Mouse (Mus musculus) forebrain, embryonic 16.5 days (tissue): ENCODE results near the gene Ppp2r2c. TPM values are rescaled to one million over a fixed set of nuclear protein-coding genes. Genes with fewer than 3 reads are reported as not detected.
A peak's percentile ranks its signal among the peaks of the same experiment; 100 is the strongest.

Experiments used
- ATAC-seq: fragments of 200-750 bp; cut with Nextera tagmentation; 2 replicates; pipeline ENCODE4 v1.8.0; 2017; ENCODE audit warnings: mild to moderate bottlenecking, moderate library complexity
- H3K27ac ChIP-seq: fragments of 300-500 bp; sonication (generic); 2 replicates; pipeline ENCODE4 v1.5.1; 2014; ENCODE audit warnings: low read length, control low read depth
- H3K27me3 ChIP-seq: fragments of 300-500 bp; sonication (generic); replicated peaks from 2 replicates; pipeline ENCODE4 v1.6.1; 2014; ENCODE audit warnings: low read length; ENCODE audit not compliant: control insufficient read depth, insufficient read depth
- H3K36me3 ChIP-seq: fragments of 300-500 bp; sonication (generic); 2 replicates; pipeline ENCODE4 v1.6.1; 2014; ENCODE audit not compliant: control insufficient read depth, insufficient read depth
- H3K4me1 ChIP-seq: fragments of 300-500 bp; sonication (generic); replicated peaks from 2 replicates; pipeline ENCODE4 v1.6.1; 2014; ENCODE audit warnings: low read length; ENCODE audit not compliant: control insufficient read depth, insufficient read depth
- H3K4me2 ChIP-seq: fragments of 300-500 bp; sonication (generic); 2 replicates; pipeline ENCODE4 v1.6.1; 2014; ENCODE audit warnings: mild to moderate bottlenecking, low read length, control low read depth
- H3K4me3 ChIP-seq: fragments of 300-500 bp; sonication (generic); replicated peaks from 2 replicates; pipeline ENCODE4 v1.5.1; 2014; ENCODE audit warnings: mild to moderate bottlenecking, low read length, control low read depth
- H3K9ac ChIP-seq: fragments of 300-500 bp; sonication (generic); replicated peaks from 2 replicates; pipeline ENCODE4 v1.6.1; 2014; ENCODE audit warnings: low read depth, low read length, control low read depth
- H3K9me3 ChIP-seq: fragments of 300-500 bp; sonication (generic); 2 replicates; pipeline ENCODE4 v1.6.1; 2016; ENCODE audit warnings: low read length; ENCODE audit not compliant: control insufficient read depth
- WGBS: fragments of 180-500 bp; shearing (Covaris S2); extraction: QIAGEN DNeasy Blood & Tissue Kit; methylation state at CpG from one replicate; pipeline ENCODE4 v1.1.7; 2014; 5-methylcytosine and 5-hydroxymethylcytosine counted together
- polyA plus RNA-seq: library from polyadenylated mRNA; unstranded; fragments of >200 nt; fragmentation: Nextera tagmentation; extraction: Ambion mirVana; gene quantifications from 2 replicates; pipeline ENCODE4 v1.2.1, GENCODE M21; 2015

The Ppp2r2c gene
- polyA plus RNA-seq, 1 experiment from 2014 or later, result 38.3 TPM

DNA sequence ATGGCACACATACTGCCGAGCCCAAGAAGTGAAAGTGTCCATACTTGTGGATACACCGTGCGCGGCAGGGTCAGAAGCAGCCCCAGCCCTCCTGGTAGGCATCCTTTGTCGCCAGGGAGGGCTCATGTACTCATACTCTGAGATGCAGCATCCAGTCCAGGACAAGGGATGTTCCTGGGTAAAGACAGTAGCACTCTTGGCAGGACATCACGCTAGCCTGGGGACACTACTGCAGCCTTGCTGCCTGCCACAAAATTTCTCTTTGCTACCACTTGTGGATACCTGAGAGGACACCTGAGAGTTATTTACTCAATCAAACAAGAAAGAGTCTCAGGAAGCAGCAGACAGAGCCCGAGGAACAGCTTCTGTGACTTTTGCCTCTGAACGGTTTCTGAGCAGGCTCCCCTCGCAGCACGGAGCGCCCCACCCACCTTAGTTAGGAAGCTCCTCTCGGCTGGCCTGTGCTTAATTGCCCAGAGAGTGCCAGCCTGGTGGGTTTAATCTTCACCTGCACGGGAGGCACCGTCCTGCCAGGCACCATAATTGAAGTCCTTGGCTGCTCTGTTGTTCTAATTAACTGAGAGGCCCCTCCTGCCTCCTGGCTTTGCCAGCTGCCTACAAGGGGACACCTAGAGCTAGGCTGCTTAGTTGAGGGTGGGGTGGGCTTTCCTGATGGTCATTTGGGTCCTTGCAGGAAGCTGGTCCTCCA, 44.4 kb downstream of the Ppp2r2c start:
- Histone ChIP-seq H3K27me3 (no peaks in the 10 kb centered on the region), H3K36me3 (no peaks in the 10 kb centered on the region), H3K9me3 (no peaks in the 10 kb centered on the region), H3K4me2 (no peak overlapping the region), H3K4me3 (no peak overlapping the region), H3K9ac (no peak overlapping the region), H3K4me1 (peaks cover 3% of the 10 kb centered on the region), H3K27ac (no peak overlapping the region)
- ATAC-seq, result no peak
- 52% methylated on average over 14 of the region's 14 CpGs for WGBS

DNA sequence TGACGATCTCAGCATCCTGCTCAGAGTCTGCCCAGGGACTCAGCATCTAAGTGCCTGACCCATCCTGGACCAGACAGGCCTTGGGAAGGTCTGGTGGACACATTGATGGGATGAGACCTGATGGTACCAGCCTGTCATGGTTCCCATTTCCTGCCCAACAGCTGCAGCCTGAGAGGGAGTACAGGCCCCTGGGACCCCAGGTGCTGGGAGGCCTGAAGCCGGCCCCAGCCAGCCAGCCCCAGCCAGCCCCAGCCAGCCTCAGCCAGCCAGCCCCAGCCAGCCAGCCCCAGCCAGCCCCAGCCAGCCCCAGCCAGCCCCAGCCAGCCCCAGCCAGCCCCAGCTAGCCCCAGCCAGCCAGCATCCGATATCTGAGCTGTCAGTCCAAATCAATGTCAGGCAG, 46.9 kb downstream of the Ppp2r2c start:
- no peaks in the 10 kb centered on the region for H3K9me3 ChIP-seq
- ATAC-seq, result no peak
- H3K36me3 ChIP-seq, result no peaks in the 10 kb centered on the region
- no peak overlapping the region for H3K27ac ChIP-seq
- no peak overlapping the region for H3K9ac ChIP-seq
- 68% methylated on average over 3 of the region's 3 CpGs for WGBS
- H3K4me1 ChIP-seq, result peaks cover 3% of the 10 kb centered on the region
- no peaks in the 10 kb centered on the region for H3K27me3 ChIP-seq
- no peak overlapping the region for H3K4me2 ChIP-seq
- no peak overlapping the region for H3K4me3 ChIP-seq

DNA sequence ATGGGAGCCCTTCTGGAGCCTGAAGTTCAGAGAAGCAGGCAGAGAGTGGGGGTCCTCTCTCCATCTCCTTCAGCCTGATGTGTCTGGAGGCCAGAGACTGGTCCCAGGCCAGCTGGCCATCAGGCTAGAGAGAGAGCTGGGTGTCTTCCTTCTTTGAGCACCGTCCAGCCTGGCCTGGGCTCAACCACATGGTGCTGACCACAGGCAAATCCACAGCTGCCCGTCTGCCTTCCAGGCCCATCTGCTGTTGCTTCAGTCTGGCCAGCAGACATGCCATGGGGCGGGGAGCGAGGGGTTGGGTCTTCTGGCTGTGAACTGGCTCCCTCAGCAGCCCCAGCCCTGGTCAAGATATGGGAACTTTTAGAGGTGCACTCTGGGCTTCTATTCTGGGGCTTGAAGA, 48.3 kb downstream of the Ppp2r2c start:
- no peaks in the 10 kb centered on the region for H3K36me3 ChIP-seq
- 89% methylated on average over 4 of the region's 4 CpGs for WGBS
- H3K4me3 ChIP-seq, result no peak overlapping the region
- no peak overlapping the region for H3K9ac ChIP-seq
- no peaks in the 10 kb centered on the region for H3K4me1 ChIP-seq
- no peak for ATAC-seq
- H3K27ac ChIP-seq, result no peak overlapping the region
- H3K4me2 ChIP-seq, result no peak overlapping the region
- H3K27me3 ChIP-seq, result no peaks in the 10 kb centered on the region
- no peaks in the 10 kb centered on the region for H3K9me3 ChIP-seq

DNA sequence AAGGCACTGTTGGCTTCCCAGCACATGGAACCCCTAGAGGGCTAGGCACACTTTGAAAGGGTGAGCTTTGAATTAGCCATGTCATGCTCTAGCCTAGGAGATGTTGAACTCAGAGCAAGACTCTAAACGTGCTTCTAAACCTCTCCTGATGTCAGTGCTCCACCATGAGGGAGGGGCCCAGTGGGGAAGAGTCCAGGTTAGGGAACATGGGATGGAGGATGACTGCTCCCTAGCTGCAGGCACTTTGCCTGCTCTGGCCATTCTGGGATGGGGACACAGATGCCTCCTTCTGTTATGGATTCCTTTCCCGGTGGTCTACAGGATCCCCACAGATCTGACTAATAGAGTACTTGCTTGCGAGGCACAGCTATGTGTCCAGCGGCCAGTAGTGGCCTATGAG, 48.9 kb downstream of the Ppp2r2c start:
- H3K36me3 ChIP-seq, result no peaks in the 10 kb centered on the region
- WGBS, result 78% methylated on average over 4 of the region's 4 CpGs
- no peaks in the 10 kb centered on the region for H3K4me1 ChIP-seq
- no peak overlapping the region for H3K9ac ChIP-seq
- no peak overlapping the region for H3K4me2 ChIP-seq
- H3K4me3 ChIP-seq, result no peak overlapping the region
- no peaks in the 10 kb centered on the region for H3K27me3 ChIP-seq
- H3K9me3 ChIP-seq, result no peaks in the 10 kb centered on the region
- H3K27ac ChIP-seq, result no peak overlapping the region
- no peak for ATAC-seq

DNA sequence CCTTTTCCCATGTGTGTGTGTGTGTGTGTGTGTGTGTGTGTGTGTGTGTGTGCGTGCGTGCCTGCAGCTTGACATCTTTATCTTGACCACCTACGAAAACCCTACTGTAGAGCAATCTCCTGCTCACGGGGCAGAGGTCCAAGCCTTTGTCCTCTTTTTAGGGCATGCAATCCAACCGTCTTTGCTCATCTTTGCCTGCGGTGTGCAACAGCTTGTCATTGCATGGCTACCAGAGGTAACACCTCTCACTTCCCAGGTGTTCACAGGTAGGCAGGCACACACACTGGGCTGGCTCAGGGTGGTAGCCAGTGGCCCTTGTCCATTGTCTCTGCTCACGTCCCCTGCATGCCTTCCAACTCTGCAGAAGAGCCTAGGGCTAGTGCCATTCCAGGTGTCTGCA, 49.7 kb downstream of the Ppp2r2c start:
- Histone ChIP-seq H3K27me3 (no peaks in the 10 kb centered on the region), H3K4me1 (no peaks in the 10 kb centered on the region), H3K27ac (no peak overlapping the region), H3K36me3 (no peaks in the 10 kb centered on the region), H3K4me3 (no peak overlapping the region), H3K4me2 (no peak overlapping the region), H3K9ac (no peak overlapping the region), H3K9me3 (no peaks in the 10 kb centered on the region)
- WGBS, result 79% methylated on average over 7 of the region's 7 CpGs
- ATAC-seq, result no peak

DNA sequence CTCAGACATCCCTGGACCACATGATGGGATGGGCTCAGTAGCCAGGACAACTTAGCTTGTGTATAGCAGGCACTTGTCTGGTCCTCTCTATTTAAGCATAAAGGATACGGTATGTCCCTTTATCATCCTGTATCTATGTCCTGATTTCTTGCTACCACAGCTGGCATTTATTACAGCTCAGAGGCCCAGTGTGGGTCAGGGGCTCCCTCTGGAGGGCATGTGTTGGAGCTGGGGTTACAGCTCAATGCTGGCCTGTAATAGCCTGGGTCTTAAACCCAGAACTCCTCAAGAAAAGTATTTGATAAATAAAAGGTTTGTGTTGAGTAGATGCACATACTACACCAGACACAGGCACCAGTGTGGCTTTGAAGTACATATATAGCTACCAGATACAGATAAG, 51.8 kb downstream of the Ppp2r2c start:
- Histone ChIP-seq H3K27ac (no peak overlapping the region), H3K4me3 (no peak overlapping the region), H3K9ac (no peak overlapping the region), H3K4me2 (no peak overlapping the region), H3K9me3 (no peaks in the 10 kb centered on the region), H3K36me3 (no peaks in the 10 kb centered on the region), H3K27me3 (no peaks in the 10 kb centered on the region), H3K4me1 (peaks cover 9% of the 10 kb centered on the region; the same call in 1 of the 2 replicates)
- WGBS, result 50% methylated on average over 1 of the region's 1 CpGs
- ATAC-seq, result no peak

DNA sequence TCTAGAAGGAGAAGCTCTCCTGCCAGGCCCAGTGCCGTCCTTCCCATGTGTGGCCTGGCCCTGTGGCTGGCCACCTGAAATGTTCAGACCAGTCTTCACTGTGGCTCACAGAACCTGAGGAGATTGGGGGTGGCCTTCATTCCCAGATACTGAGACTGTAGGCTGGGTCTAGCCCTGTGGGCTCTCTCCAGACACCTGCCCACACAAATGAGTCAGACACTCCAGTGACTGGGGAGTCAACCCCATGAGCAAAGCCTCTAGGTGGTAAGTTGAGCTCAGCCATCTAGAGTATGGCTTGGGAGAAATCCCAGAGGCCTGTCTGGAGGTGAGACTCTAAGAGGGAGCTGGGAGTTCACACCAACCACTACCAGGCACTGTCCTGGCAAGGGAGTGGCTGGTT, 53.6 kb downstream of the Ppp2r2c start:
- WGBS, result 85% methylated on average over 1 of the region's 1 CpGs
- H3K27me3 ChIP-seq, result no peaks in the 10 kb centered on the region
- no peaks in the 10 kb centered on the region for H3K36me3 ChIP-seq
- no peak overlapping the region for H3K27ac ChIP-seq
- H3K9me3 ChIP-seq, result no peaks in the 10 kb centered on the region
- ATAC-seq, result no peak
- H3K4me1 ChIP-seq, result peaks cover 9% of the 10 kb centered on the region; the same call in 1 of the 2 replicates
- no peak overlapping the region for H3K4me2 ChIP-seq
- H3K4me3 ChIP-seq, result no peak overlapping the region
- H3K9ac ChIP-seq, result no peak overlapping the region

DNA sequence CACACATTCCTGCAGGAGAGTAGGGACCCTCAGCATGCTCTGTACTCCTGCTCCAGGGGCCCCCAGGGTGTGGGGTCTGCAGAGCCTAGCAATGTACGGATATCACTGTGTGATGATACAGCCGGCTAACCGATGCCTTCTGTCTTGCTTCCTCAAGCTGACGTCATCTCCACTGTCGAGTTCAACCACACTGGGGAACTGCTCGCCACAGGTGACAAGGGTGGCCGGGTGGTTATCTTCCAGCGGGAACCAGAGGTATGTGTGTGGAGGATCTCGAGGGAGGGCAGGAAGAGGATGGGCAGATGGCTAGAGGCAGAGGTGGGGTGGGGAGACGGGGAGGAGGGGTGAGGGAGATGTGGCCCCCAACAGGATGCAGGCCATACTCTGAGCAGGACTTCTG, 54.5 kb downstream of the Ppp2r2c start:
- no peak for ATAC-seq
- Histone ChIP-seq H3K36me3 (no peaks in the 10 kb centered on the region; the same call in 1 of the 2 replicates), H3K4me3 (no peak overlapping the region), H3K4me1 (peaks cover 9% of the 10 kb centered on the region; the same call in 1 of the 2 replicates), H3K9me3 (no peaks in the 10 kb centered on the region), H3K9ac (no peak overlapping the region), H3K27ac (no peak overlapping the region), H3K27me3 (no peaks in the 10 kb centered on the region), H3K4me2 (no peak overlapping the region)
- 79% methylated on average over 10 of the region's 10 CpGs for WGBS

DNA sequence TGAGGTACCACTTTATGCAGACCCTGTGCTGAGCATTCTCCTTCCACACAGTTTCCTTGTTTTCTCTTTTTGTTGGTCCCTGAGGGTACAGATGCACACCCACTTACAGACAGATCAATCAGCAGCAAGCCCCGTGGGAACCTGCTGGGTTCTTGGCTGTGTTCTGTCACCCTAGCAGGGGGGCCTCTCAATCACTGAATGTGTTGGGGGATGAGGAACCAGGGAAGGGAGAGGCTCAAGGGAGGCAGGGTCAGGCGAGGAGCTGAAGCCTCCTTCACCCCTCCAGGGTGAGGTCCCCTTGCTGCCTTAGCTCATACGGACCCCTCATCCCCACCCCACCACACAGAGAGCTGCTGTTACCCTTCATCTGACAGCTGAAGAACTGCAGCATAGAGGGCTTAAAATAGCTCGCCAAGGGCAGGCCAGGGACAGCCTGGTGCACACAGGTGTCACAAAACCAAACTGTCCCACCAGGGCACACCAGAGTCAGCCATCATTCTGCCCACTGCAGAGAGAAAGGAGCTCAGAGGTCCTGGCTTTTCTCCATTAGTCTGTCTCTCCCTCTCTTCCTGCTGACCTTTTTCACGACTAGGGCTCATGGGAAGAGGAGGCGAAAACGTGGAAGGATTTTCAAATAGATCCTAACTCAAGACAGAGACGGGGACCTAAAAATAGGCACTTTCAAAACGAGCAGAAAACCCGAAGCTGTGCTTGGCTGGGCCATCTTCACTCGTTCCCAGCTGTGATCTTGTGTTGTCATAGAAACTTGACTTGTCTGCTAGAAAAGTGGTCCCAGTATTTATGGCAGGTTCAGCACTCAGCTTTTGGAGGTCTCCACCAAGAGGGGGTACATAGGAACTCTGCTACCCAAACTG, 55.8 kb downstream of the Ppp2r2c start:
- peak overlapping the region; percentile 68 for H3K27ac ChIP-seq
- peak; percentile 46 for ATAC-seq

More for the DNA sequence above, 55.8 kb downstream of the Ppp2r2c start:
- Histone ChIP-seq H3K4me2 (no peak overlapping the region), H3K36me3 (no peaks in the 10 kb centered on the region; the same call in 1 of the 2 replicates), H3K9me3 (no peaks in the 10 kb centered on the region), H3K4me1 (peaks cover 9% of the 10 kb centered on the region; the same call in 1 of the 2 replicates), H3K27me3 (no peaks in the 10 kb centered on the region), H3K9ac (no peak overlapping the region), H3K4me3 (no peak overlapping the region)
- WGBS, result 36% methylated on average over 11 of the region's 11 CpGs
